Mouse (Mus musculus) lung, postnatal 14 days (tissue): ENCODE results near the gene AC161166.1.

Experiments used
- DNase-seq: peaks from one replicate; pipeline ENCODE4 v3.0.0; 2021

AC161166.1 gene

DNA sequence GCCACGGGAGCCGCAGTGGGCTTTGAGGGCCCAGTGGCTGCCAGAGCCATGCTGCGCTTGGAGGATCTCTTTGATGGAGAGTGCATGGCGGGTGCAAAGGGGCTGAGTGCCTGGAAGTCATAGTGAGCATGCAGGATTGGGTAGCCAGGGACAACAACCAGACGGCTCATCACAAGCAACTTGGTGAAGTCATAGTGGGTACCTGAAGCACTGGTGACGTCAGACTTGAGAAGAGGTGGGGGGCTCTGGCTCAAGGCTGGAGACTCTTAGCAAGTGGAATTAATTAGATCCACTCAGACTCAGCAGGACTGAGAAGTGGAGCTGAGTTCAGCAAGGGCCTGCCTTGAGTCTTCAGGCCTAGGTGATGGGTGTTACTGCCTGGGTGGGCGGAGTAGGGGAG, at the start of gene AC161166.1:
Gene AC161166.1, minus strand, starts transcription at position 101 of the 400 bp plus-strand sequence.
- no peak for DNase-seq

GRCm38 (mm10) chr7:24561450-24561849, 49.2 kb upstream of the AC161166.1 start:
- DNase-seq = no peak

GRCm38 (mm10) chr7:24555786-24556185, 43.5 kb upstream of the AC161166.1 start:
- no peak for DNase-seq

- no peak for DNase-seq
These were observed 39.9 kb upstream of the AC161166.1 start for GRCm38 (mm10) chr7:24551985-24552759.

DNA sequence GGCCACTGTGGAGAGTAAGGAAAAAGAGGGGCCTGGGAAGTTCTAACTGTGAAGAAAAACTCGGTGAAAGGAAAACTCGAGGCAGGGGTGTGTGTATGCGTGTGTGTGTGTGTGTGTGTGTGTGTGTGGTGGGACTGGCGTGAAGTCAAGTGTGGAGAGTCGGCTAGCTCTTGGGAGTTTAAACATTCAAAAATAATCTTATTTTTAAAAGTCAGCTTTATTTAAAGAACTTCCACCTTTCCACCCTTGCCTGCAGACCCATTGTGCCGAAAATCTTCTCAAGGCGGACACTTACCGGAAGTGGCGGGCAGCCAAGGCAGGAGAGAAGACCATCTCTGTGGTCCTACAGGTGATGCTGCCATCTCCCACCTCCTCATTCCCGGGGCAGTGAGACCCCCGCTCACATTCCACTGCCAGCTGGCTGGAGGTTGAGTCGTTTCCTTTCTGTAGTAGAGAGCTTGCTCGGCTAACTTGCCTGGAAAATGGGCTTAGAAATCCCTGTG, 35.3 kb upstream of the AC161166.1 start:
- DNase-seq = no peak

DNA sequence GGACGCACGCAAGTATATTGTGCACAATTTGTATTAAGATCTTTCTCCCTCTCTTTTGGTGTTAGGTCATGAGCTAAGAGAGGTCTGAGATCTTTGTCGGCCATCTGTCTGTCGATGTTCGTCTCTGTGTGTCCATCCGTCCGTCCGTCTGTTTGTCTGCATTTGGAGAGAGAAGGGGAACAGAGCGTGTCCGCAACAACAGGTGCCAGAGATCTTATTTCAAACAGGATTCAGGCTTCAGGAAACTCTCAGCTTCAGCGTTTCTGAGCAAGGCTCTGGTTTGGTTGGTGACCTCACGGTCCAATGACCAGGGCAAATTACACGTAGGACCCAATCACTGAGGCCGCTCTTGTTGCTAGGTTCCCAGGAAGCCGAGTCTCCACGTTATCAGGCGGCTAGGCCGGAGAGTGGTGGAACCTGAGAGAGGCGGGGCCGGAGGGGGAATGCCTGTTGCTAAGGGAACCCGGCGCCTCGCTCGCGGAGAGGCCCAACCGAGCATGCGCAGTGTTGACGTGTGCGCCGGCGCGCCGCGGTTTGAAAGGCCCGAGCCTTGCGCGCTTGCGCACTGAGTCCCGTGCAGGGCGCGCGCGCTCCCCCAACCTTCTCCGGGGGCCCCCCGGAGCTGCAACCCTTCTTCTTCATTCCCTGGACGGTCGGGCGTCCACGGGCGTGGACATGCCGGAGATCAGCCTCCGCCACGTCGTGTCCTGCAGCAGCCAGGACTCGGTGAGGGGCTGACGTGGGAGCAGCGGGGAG, 34.6 kb upstream of the AC161166.1 start:
- peak; percentile 99 for DNase-seq

DNA sequence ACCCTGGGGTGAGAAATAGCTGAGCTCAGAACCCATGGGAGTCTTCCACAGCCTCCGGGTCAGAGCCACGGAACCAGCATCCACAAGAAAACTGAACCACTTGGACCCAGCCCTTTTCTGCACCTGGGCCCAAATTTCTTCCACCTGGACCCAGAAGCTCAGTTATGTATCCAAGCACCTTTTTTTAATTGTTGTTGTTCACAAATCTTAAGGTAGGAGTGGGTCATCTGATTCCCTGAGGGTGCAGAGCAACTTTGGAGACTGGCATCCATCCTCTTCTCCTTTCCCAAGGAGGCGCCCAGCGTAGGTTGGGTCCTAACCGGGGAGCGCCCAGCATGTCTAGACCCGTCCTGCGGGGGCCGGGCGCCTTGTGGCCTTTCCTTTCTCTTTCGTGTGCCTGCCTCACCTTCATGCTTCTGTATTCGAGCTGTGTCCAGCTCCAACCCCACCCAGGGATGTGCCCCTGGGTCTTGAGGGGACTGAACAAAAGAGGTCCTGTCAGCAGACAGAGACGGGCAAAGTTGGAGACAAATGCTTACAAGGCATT, 33.9 kb upstream of the AC161166.1 start, which contains the start of the genes Pinlyp and Xrcc1:
Gene Pinlyp, minus strand, starts transcription at position 51 of the 547 bp plus-strand sequence.
Gene Xrcc1, plus strand, starts transcription at position 222 of the 547 bp plus-strand sequence.
- DNase-seq = no peak

- DNase-seq = no peak
These were observed 32.3 kb upstream of the AC161166.1 start for GRCm38 (mm10) chr7:24544506-24544905.

DNA sequence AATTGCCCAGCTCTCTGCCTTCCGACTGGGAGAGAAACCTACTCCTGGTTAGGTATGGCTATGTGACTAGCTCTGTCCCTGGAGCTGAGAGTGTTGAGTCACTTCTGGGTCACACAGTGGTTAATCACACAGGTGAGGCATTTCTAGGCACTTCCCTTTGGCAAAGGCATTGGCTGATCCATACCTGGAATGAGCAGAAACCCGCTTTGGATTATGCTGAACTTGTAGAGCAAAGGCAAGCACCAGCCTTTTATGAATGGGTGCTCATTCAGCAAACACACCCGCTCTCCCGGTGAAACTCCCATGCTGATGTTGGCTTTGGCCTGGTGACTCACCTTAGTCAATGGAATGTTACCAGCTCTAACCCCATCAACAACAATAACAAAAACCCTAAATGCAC, 27.4 kb upstream of the AC161166.1 start:
- no peak for DNase-seq

- DNase-seq = no peak
These were observed 26.4 kb upstream of the AC161166.1 start for GRCm38 (mm10) chr7:24538701-24539100.

- no peak for DNase-seq
These were observed 25.9 kb upstream of the AC161166.1 start for GRCm38 (mm10) chr7:24538154-24538553.

DNA sequence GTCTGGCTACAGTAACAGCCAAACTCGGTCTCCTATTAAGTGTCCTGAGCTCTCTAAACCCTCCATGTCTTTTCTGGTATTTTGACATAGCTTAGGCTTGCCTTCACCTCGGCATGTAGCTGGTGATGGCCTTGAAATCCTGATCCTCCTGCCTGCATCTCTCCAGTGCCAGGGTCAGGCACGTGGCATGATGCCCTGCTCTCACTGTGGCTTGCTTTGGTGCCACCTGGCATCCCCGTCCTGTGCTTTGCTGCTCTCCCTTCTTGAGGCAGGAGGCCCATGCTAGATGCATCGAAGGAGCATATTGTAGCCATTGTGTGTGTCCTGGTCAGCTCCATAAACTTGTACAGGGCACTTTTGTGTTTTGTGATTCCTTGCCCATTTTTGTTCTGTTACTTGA, 25.3 kb upstream of the AC161166.1 start:
- DNase-seq = no peak

DNA sequence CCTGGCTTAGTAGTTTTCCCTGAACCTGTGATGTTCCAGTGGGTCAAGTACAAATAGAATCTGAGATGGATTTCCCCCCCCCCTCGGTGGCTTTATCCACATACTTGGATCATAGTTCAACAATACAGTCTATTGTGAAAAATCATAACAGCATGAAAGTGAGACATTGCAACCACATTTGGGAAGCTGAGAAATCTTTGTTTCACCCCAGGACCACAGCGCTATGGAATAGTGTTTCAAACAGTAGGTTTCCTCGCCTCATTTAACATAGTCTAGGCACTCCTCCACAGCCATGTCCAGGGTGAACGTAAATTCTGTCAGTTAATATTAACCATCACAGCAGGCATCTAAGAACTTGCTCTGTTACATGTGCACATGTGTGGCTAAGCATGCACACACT, 24.8 kb upstream of the AC161166.1 start:
- DNase-seq = no peak

GRCm38 (mm10) chr7:24534301-24534700, 22.0 kb upstream of the AC161166.1 start:
- DNase-seq = no peak

DNA sequence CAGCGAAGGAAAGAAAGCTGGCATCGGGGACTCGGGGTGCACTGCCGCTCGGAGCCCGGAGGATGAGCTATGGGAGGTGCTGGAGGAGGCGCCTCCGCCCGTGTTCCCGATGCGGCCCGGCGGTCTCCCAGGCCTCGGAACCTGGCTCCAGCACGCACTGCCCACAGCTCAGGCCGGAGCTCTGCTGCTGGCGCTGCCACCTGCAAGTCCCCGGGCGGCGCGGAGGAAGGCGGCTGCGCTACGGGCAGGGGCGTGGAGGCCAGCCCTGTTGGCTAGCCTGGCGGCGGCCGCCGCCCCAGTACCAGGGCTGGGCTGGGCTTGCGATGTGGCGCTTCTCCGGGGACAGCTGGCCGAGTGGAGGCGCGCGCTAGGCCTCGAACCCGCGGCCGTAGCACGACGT, 21.6 kb upstream of the AC161166.1 start:
- no peak for DNase-seq

DNA sequence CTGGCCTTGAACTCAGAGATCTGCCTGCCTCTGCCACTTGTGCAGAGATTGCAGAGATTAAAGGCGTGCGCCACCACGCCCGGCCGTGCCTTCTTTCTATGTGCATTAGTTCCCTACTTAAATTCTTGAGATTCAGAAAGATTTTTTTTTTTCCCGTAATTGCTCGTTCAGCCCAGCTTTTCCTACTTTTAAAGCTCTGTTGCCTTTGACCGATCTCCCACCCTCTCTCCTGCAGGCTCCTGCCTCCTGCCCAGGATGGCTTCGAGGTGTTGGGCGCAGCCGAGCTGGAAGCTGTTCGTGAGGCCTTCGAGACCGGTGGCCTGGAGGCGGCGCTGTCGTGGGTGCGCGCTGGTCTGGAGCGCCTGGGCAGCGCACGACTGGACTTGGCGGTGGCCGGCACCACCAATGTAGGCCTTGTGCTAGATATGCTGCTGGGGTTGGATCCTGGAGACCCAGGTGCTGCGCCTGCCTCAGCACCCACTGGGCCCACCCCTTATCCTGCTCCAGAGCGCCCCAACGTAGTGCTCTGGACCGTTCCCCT, 20.8 kb upstream of the AC161166.1 start:
- DNase-seq = no peak

GRCm38 (mm10) chr7:24531211-24531971, 19.1 kb upstream of the AC161166.1 start:
- peak; percentile 77 for DNase-seq

DNA sequence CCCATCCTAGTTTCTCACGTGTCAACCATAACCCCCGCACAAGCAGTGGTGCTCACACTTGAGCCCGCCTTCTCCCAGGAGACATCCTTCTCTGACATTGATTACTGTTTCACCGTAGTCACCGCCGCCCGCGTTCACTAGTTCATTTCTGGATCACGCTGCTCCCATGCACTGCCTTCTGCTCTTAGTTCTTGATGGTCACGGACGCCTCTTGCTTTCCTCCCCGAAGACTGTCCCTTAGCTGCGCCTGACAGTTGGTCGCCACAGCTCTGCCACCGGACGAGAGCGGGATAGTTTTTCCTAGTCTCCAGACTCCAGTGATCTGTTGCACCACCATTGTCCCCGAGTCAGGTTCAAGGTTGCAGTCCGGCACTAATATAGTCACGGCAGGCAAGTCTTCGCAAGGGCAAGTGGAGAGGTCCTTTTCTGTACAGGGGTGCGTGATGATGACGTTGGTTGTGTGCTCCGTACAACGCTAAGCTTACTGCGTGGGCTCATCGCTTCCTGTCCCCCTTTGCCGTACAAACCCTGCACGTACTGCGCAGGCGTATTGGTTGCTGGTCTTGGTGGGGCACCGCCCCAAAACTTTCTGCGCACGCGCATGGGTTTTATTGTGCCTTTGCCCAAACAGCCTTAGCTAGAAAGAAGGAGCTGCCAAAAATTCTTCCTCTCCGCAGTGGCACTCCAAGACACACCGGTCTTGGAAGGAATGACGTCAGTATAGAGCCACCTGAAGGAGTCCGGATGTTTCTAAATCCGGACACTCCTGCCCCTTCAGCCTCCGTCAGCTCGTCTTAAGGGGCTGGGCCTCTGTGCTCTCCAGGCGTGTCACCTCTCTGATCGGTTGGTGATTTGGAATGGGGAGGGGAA, 18.0 kb upstream of the AC161166.1 start, which contains the start of gene Irgq:
Gene Irgq, plus strand, starts transcription at position 628 of the 870 bp plus-strand sequence.
- DNase-seq = peak; percentile 99

GRCm38 (mm10) chr7:24529580-24529979, 17.3 kb upstream of the AC161166.1 start:
- DNase-seq = no peak

DNA sequence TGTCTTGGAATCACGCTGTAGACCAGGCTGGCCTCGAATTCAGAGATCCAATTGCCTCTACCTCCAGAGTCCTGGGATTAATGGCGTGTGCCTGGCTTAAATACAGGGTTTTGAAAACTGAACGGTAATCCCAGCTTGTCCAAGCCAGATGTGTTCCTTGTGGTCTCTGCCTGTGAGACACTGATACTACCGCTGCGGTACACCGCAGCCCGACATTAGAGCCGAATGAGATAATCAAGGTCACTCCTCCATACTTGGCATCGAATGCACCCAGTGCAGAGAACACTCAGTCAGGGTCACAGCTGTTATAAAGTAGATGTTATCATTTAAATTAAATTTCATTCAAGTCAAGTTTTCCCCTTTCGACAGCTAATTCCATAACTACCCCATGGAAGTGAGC, 16.6 kb upstream of the AC161166.1 start:
- DNase-seq = no peak

- DNase-seq = no peak
These were observed 13.6 kb upstream of the AC161166.1 start for GRCm38 (mm10) chr7:24525686-24526420.
